In genomic region chr7:56042353-56042752, GRCm38 (mm10) we compare ENCODE assay signal across 8 mouse cellular contexts. TPM values are rescaled to one million over a fixed set of nuclear protein-coding genes. Genes with fewer than 3 reads are reported as not detected.
DNase-seq lines count a peak whose midpoint lies in the region; ATAC-seq and TF ChIP-seq lines count a peak whose summit lies in the region.

No protein-coding gene starts in this region.

- no peak overlapping the region for H3K4me2 ChIP-seq in kidney, embryonic 14.5 days (replicated peaks; ENCODE audit: low read depth, low read length)

- H3K9me3 ChIP-seq in kidney, embryonic 14.5 days (ENCODE audit: control insufficient read depth, low read length) = no peaks in the 10 kb centered on the region

- no peaks in the 10 kb centered on the region for H3K27me3 ChIP-seq in cerebellum, adult 2 months (ENCODE audit: control insufficient read depth, insufficient read depth, low read length)
- H3K27me3 ChIP-seq in kidney, embryonic 14.5 days (ENCODE audit: control insufficient read depth, insufficient read depth, low read length) = no peaks in the 10 kb centered on the region
- H3K27me3 ChIP-seq in liver, adult 2 months (ENCODE audit: control insufficient read depth, insufficient read depth, low read length) = no peaks in the 10 kb centered on the region

- no peaks in the 10 kb centered on the region for H3K79me2 ChIP-seq in liver, adult 2 months (ENCODE audit: control insufficient read depth, insufficient read depth, low read length)

- no peaks in the 10 kb centered on the region for H3K36me3 ChIP-seq in kidney, embryonic 14.5 days (ENCODE audit: control insufficient read depth, insufficient read depth, low read length)
- no peaks in the 10 kb centered on the region for H3K36me3 ChIP-seq in liver, adult 2 months (ENCODE audit: control insufficient read depth, insufficient read depth, low read length)

- H3K4me3 ChIP-seq in cerebellum, adult 2 months (replicated peaks; ENCODE audit: insufficient read depth, low read depth, low read length) = no peak overlapping the region
- no peak overlapping the region for H3K4me3 ChIP-seq in kidney, embryonic 14.5 days (ENCODE audit: low read length)
- H3K4me3 ChIP-seq in liver, adult 2 months (ENCODE audit: insufficient read depth, low read depth, low read length) = no peak overlapping the region

- TF ChIP-seq CTCF in cerebellum, adult 2 months (IDR thresholded peaks at IDR 0.05; ENCODE audit: borderline replicate concordance, insufficient read depth, low read depth, low read length) = peak; percentile 87
- TF ChIP-seq CTCF in liver, adult 2 months (IDR thresholded peaks at IDR 0.05; ENCODE audit: low read depth, low read length) = peak; percentile 77

- ATAC-seq in kidney, embryonic 14.5 days (ENCODE audit: low FRiP score, low TSS enrichment) = peak; percentile 28; the same call in 1 of the 2 replicates
- peak; percentile 95 for ATAC-seq in neutrophil, adult 5-6 weeks (ENCODE audit: extremely low read depth, insufficient number of reproducible peaks, low FRiP score, poor library complexity, severe bottlenecking)

- no peak for TF ChIP-seq POLR2A in cerebellum, adult 2 months (IDR thresholded peaks at IDR 0.05; ENCODE audit: borderline replicate concordance, insufficient read depth, low read length)
- no peak for TF ChIP-seq POLR2A in liver, adult 2 months (IDR thresholded peaks at IDR 0.05; ENCODE audit: extremely low read depth, insufficient read depth, low read length)

- DNase-seq in 3134 (ENCODE audit: extremely low read depth, insufficient read length, low spot score) (peak; percentile 20), MEL-GATA-1-ER (ENCODE audit: extremely low read depth, low read depth) (peak; percentile 78)
- DNase-seq in cerebellum, adult 2 months = peak; percentile 64 to 76
- DNase-seq in frontal cortex, postnatal 14 days (ENCODE audit: low spot score in 2 of 2) = peak; percentile 17 to 69
- peak; percentile 60 for DNase-seq in liver, adult 2 months (ENCODE audit: extremely low read depth, low read depth, low spot score)
- DNase-seq in thymus, postnatal 10 days (ENCODE audit: low spot score in 2 of 2) = peak; percentile 20 to 70

- H3K9ac ChIP-seq in kidney, embryonic 14.5 days (ENCODE audit: low read depth, low read length) = no peak overlapping the region
- H3K9ac ChIP-seq in liver, adult 2 months (ENCODE audit: low read depth, low read length) = no peak overlapping the region

- WGBS in cerebellum, adult 2 months = 18% methylated on average over 5 of the region's 5 CpGs
- 18% methylated on average over 5 of the region's 5 CpGs for WGBS in kidney, embryonic 14.5 days
- 22% methylated on average over 5 of the region's 5 CpGs for WGBS in liver, adult 2 months

- no peaks in the 10 kb centered on the region for H3K4me1 ChIP-seq in cerebellum, adult 2 months (ENCODE audit: control insufficient read depth, insufficient read depth, low read length)
- H3K4me1 ChIP-seq in kidney, embryonic 14.5 days (ENCODE audit: control insufficient read depth, insufficient read depth, low read length) = no peaks in the 10 kb centered on the region
- peaks cover 2% of the 10 kb centered on the region; the same call in 1 of the 2 replicates for H3K4me1 ChIP-seq in liver, adult 2 months (ENCODE audit: control insufficient read depth, insufficient read depth, low read length)

- no peak overlapping the region for H3K27ac ChIP-seq in cerebellum, adult 2 months (ENCODE audit: insufficient read depth, low read length)
- H3K27ac ChIP-seq in kidney, embryonic 14.5 days (ENCODE audit: low read depth, low read length) = no peak overlapping the region
- H3K27ac ChIP-seq in liver, adult 2 months (replicated peaks; ENCODE audit: insufficient read depth, low read depth, low read length) = no peak overlapping the region

RNA-seq across cellular contexts. Expression of gene Herc2, which starts 7.6 kb away (rescaled TPM):
- polyA plus RNA-seq in cerebellum, adult 2 months (2012; rRNA removed) = 55.4 and 66.0 TPM in 2 replicates
- 19.8 and 27.9 TPM in 2 replicates for polyA plus RNA-seq in kidney, embryonic 14.5 days (2014; fragmentation: Nextera tagmentation; extraction: Ambion mirVana)
- total RNA-seq in liver, adult 2 months (2014; rRNA removed) = 15.9 and 19.1 TPM in 2 replicates
- 7.9 and 9.8 TPM in 2 replicates for polyA plus RNA-seq in liver, adult 2 months (2012; rRNA removed)
- 102 and 115 TPM in 2 replicates for total RNA-seq in neutrophil, adult 5-6 weeks (2017)

RNA-seq across cellular contexts. Expression of gene Nipa1, which starts 22.6 kb away (rescaled TPM):
- 28.8 and 30.7 TPM in 2 replicates for polyA plus RNA-seq in cerebellum, adult 2 months (2012; rRNA removed)
- 3.3 and 4.4 TPM in 2 replicates for polyA plus RNA-seq in kidney, embryonic 14.5 days (2014; fragmentation: Nextera tagmentation; extraction: Ambion mirVana)
- 1.9 and 2.9 TPM in 2 replicates for total RNA-seq in liver, adult 2 months (2014; rRNA removed)
- 0.98 and 1.1 TPM in 2 replicates for polyA plus RNA-seq in liver, adult 2 months (2012; rRNA removed)
- total RNA-seq in neutrophil, adult 5-6 weeks (2017) = 0.25 and 0.47 TPM in 2 replicates

Comparison
In these comparisons a context has a peak if more than half of its experiments do, and no peak if none do; other contexts are left out.
1. DNase-seq: peak in every context shown above with its lines; median percentile 78 in MEL-GATA-1-ER; 70 in cerebellum, adult 2 months; 60 in liver, adult 2 months; 45 in thymus, postnatal 10 days; 43 in frontal cortex, postnatal 14 days; 20 in 3134.